ENCODE assay signal across 8 mouse cellular contexts in genomic region chr8:108748851-108749376, GRCm38 (mm10).
DNase-seq lines count a peak whose midpoint lies in the region; ATAC-seq and TF ChIP-seq lines count a peak whose summit lies in the region.

No protein-coding gene starts in this region.

- 0 out of 2 replicates have a peak, but pooled peaks have one; percentile 40 for ATAC-seq in kidney, postnatal 0 days (replicated peaks; ENCODE audit: low FRiP score, low read depth)
- ATAC-seq in embryonic facial prominence, embryonic 12.5 days (ENCODE audit: insufficient number of reproducible peaks, insufficient read depth, low FRiP score, low TSS enrichment) = 0 out of 2 replicates have a peak, but pooled peaks have one; percentile 31
- ATAC-seq in hindbrain, postnatal 0 days = no peak
- ATAC-seq in midbrain, embryonic 14.5 days (ENCODE audit: low FRiP score, low TSS enrichment) = peak; percentile 20; the same call in 1 of the 2 replicates
- ATAC-seq in erythroid progenitor cell, adult 5-6 weeks (replicated peaks; ENCODE audit: low FRiP score, poor library complexity, severe bottlenecking) = no peak

- peaks cover 15% of the 10 kb centered on the region for H3K4me1 ChIP-seq in kidney, postnatal 0 days (replicated peaks; ENCODE audit: insufficient read depth, low read length)
- H3K4me1 ChIP-seq in embryonic facial prominence, embryonic 12.5 days = peaks cover 27% of the 10 kb centered on the region
- H3K4me1 ChIP-seq in hindbrain, postnatal 0 days (ENCODE audit: insufficient read depth, low read length) = no peaks in the 10 kb centered on the region
- H3K4me1 ChIP-seq in midbrain, embryonic 14.5 days (ENCODE audit: control insufficient read depth, insufficient read depth, low read length) = peaks cover 20% of the 10 kb centered on the region

- TF ChIP-seq CTCF in kidney, postnatal 0 days (IDR thresholded peaks at IDR 0.05; ENCODE audit: low read depth) = peak; percentile 9; the same call in 1 of the 2 replicates
- no peak for TF ChIP-seq CTCF in hindbrain, postnatal 0 days (IDR thresholded peaks at IDR 0.05; ENCODE audit: low read depth)

- H3K4me3 ChIP-seq in kidney, postnatal 0 days (replicated peaks; ENCODE audit: low read depth, low read length) = no peak overlapping the region
- no peak overlapping the region for H3K4me3 ChIP-seq in embryonic facial prominence, embryonic 12.5 days
- no peak overlapping the region for H3K4me3 ChIP-seq in hindbrain, postnatal 0 days (ENCODE audit: low read length)
- H3K4me3 ChIP-seq in midbrain, embryonic 14.5 days (replicated peaks; ENCODE audit: low read depth, low read length) = no peak overlapping the region

- H3K27me3 ChIP-seq in kidney, postnatal 0 days (ENCODE audit: insufficient read depth, low read length) = no peaks in the 10 kb centered on the region
- no peaks in the 10 kb centered on the region for H3K27me3 ChIP-seq in embryonic facial prominence, embryonic 12.5 days
- no peaks in the 10 kb centered on the region; the same call in 1 of the 2 replicates for H3K27me3 ChIP-seq in hindbrain, postnatal 0 days (ENCODE audit: insufficient read depth, low read length)
- no peaks in the 10 kb centered on the region for H3K27me3 ChIP-seq in midbrain, embryonic 14.5 days (ENCODE audit: control insufficient read depth, insufficient read depth, low read length)

- 27% methylated on average over 6 of the region's 6 CpGs for WGBS in kidney, postnatal 0 days
- WGBS in embryonic facial prominence, embryonic 12.5 days = 12% methylated on average over 6 of the region's 6 CpGs
- 12% methylated on average over 6 of the region's 6 CpGs for WGBS in hindbrain, postnatal 0 days
- WGBS in midbrain, embryonic 14.5 days = 6% methylated on average over 6 of the region's 6 CpGs

- H3K27ac ChIP-seq in kidney, postnatal 0 days = 0 out of 2 replicates have a peak overlapping the region, but pooled peaks have one; percentile 25
- H3K27ac ChIP-seq in embryonic facial prominence, embryonic 12.5 days = peak overlapping the region; percentile 1; the same call in 1 of the 2 replicates
- H3K27ac ChIP-seq in hindbrain, postnatal 0 days = 0 out of 2 replicates have a peak overlapping the region, but pooled peaks have one; percentile 12
- H3K27ac ChIP-seq in midbrain, embryonic 14.5 days (replicated peaks; ENCODE audit: low read depth, low read length) = peak overlapping the region; percentile 46

- no peaks in the 10 kb centered on the region for H3K36me3 ChIP-seq in kidney, postnatal 0 days (ENCODE audit: insufficient read depth, low read length)
- H3K36me3 ChIP-seq in embryonic facial prominence, embryonic 12.5 days = no peaks in the 10 kb centered on the region
- no peaks in the 10 kb centered on the region for H3K36me3 ChIP-seq in hindbrain, postnatal 0 days (ENCODE audit: insufficient read depth, low read length)
- H3K36me3 ChIP-seq in midbrain, embryonic 14.5 days (ENCODE audit: control insufficient read depth, insufficient read depth, low read length) = no peaks in the 10 kb centered on the region

- H3K9ac ChIP-seq in kidney, postnatal 0 days (ENCODE audit: low read depth, low read length) = no peak overlapping the region
- no peak overlapping the region for H3K9ac ChIP-seq in embryonic facial prominence, embryonic 12.5 days
- H3K9ac ChIP-seq in hindbrain, postnatal 0 days (replicated peaks; ENCODE audit: low read length) = no peak overlapping the region
- peak overlapping the region; percentile 21; the same call in 1 of the 2 replicates for H3K9ac ChIP-seq in midbrain, embryonic 14.5 days (replicated peaks; ENCODE audit: low read length)

- 0 out of 2 replicates have a peak overlapping the region, but pooled peaks have one; percentile 23 for H3K4me2 ChIP-seq in kidney, postnatal 0 days (ENCODE audit: low read length)
- H3K4me2 ChIP-seq in embryonic facial prominence, embryonic 12.5 days (replicated peaks) = no peak overlapping the region
- H3K4me2 ChIP-seq in hindbrain, postnatal 0 days (ENCODE audit: low read depth, low read length) = no peak overlapping the region
- H3K4me2 ChIP-seq in midbrain, embryonic 14.5 days (ENCODE audit: low read length) = peak overlapping the region; percentile 15; the same call in 1 of the 2 replicates

- no peak for DNase-seq in kidney, postnatal 0 days (ENCODE audit: low spot score)
- no peak for DNase-seq in kidney, adult 11 months
- peak; percentile 52 for DNase-seq in MN1 (ENCODE audit: low spot score)
- DNase-seq in hindbrain, postnatal 0 days (ENCODE audit: low spot score) = peak; percentile 33
- DNase-seq in midbrain, embryonic 14.5 days = peak; percentile 42
- DNase-seq in cerebellum, adult 8-10 months = no peak

- H3K9me3 ChIP-seq in kidney, postnatal 0 days (replicated peaks; ENCODE audit: low read length) = no peaks in the 10 kb centered on the region
- H3K9me3 ChIP-seq in embryonic facial prominence, embryonic 12.5 days = no peaks in the 10 kb centered on the region
- H3K9me3 ChIP-seq in hindbrain, postnatal 0 days (ENCODE audit: low read length) = no peaks in the 10 kb centered on the region
- no peaks in the 10 kb centered on the region for H3K9me3 ChIP-seq in midbrain, embryonic 14.5 days (ENCODE audit: control insufficient read depth, low read length)

Comparison
In these comparisons a context has a peak if more than half of its experiments do, and no peak if none do; other contexts are left out.
1. ATAC-seq: peak in kidney, postnatal 0 days (single experiment), embryonic facial prominence, embryonic 12.5 days (single experiment) and midbrain, embryonic 14.5 days (single experiment); none in hindbrain, postnatal 0 days (single experiment) and erythroid progenitor cell, adult 5-6 weeks (single experiment).
2. DNase-seq: peak in MN1 (single experiment), hindbrain, postnatal 0 days (single experiment) and midbrain, embryonic 14.5 days (single experiment); none in kidney, postnatal 0 days (single experiment), kidney, adult 11 months (single experiment) and cerebellum, adult 8-10 months (single experiment).
3. H3K4me2 ChIP-seq: peak in kidney, postnatal 0 days (single experiment) and midbrain, embryonic 14.5 days (single experiment); none in embryonic facial prominence, embryonic 12.5 days (single experiment) and hindbrain, postnatal 0 days (single experiment).
4. Peak in every context shown above with its lines, with median percentiles within 50 percentile points of each other: H3K27ac ChIP-seq.